Mouse (Mus musculus): ENCODE data around the gene Parp2. TPM values are rescaled to one million over a fixed set of nuclear protein-coding genes. Genes with fewer than 3 reads are reported as not detected.
A peak's percentile ranks its signal among the peaks of the same experiment; 100 is the strongest.
"Not testable (repeated sequence)": the region's sequence is repeated elsewhere in the genome, so short reads cannot be mapped to it uniquely, and the experiment has no call there.

The Parp2 gene
- polyA plus RNA-seq, 1 experiment, result 13.2 TPM

GRCm38 (mm10) chr14:50802843-50803562 lies 4.6 kb upstream of the Parp2 start:
- Histone ChIP-seq H3K27ac (replicated peaks; ENCODE audit: low read depth, low read length) (no peak overlapping the region), H3K4me3 (ENCODE audit: insufficient read depth, low read depth, low read length) (no peak overlapping the region), H3K4me1 (ENCODE audit: control insufficient read depth, insufficient read depth, insufficient read length, low read length) (no peaks in the 10 kb centered on the region)

GRCm38 (mm10) chr14:50804683-50805082 lies 3.0 kb upstream of the Parp2 start:
- Histone ChIP-seq H3K4me1 (ENCODE audit: control insufficient read depth, insufficient read depth, insufficient read length, low read length) (no peaks in the 10 kb centered on the region), H3K27ac (replicated peaks; ENCODE audit: low read depth, low read length) (no peak overlapping the region), H3K4me3 (ENCODE audit: insufficient read depth, low read depth, low read length) (no peak overlapping the region)

- H3K4me1 ChIP-seq (ENCODE audit: control insufficient read depth, insufficient read depth, insufficient read length, low read length); H3K27ac ChIP-seq (replicated peaks; ENCODE audit: low read depth, low read length); H3K4me3 ChIP-seq (ENCODE audit: insufficient read depth, low read depth, low read length): not testable (repeated sequence)
Observed at GRCm38 (mm10) chr14:50806469-50806868, 1.2 kb upstream of the Parp2 start.

GRCm38 (mm10) chr14:50813060-50813459 lies 5.4 kb downstream of the Parp2 start:
- Histone ChIP-seq H3K27ac (replicated peaks; ENCODE audit: low read depth, low read length) (no peak overlapping the region), H3K4me3 (ENCODE audit: insufficient read depth, low read depth, low read length) (no peak overlapping the region), H3K4me1 (ENCODE audit: control insufficient read depth, insufficient read depth, insufficient read length, low read length) (no peaks in the 10 kb centered on the region)

GRCm38 (mm10) chr14:50823240-50823639 lies 15.6 kb downstream of the Parp2 start:
- Histone ChIP-seq H3K4me3 (ENCODE audit: insufficient read depth, low read depth, low read length) (no peak overlapping the region), H3K27ac (replicated peaks; ENCODE audit: low read depth, low read length) (no peak overlapping the region), H3K4me1 (ENCODE audit: control insufficient read depth, insufficient read depth, insufficient read length, low read length) (no peaks in the 10 kb centered on the region)

GRCm38 (mm10) chr14:50824219-50824618 lies 16.6 kb downstream of the Parp2 start:
- no peak overlapping the region for H3K4me3 ChIP-seq (ENCODE audit: insufficient read depth, low read depth, low read length)
- peak overlapping the region; percentile 72 for H3K27ac ChIP-seq (replicated peaks; ENCODE audit: low read depth, low read length)
- H3K4me1 ChIP-seq (ENCODE audit: control insufficient read depth, insufficient read depth, insufficient read length, low read length), result no peaks in the 10 kb centered on the region

GRCm38 (mm10) chr14:50826579-50826978 lies 18.9 kb downstream of the Parp2 start:
- Histone ChIP-seq H3K27ac (replicated peaks; ENCODE audit: low read depth, low read length) (no peak overlapping the region), H3K4me1 (ENCODE audit: control insufficient read depth, insufficient read depth, insufficient read length, low read length) (no peaks in the 10 kb centered on the region), H3K4me3 (ENCODE audit: insufficient read depth, low read depth, low read length) (no peak overlapping the region)

GRCm38 (mm10) chr14:50829878-50830277 lies 22.2 kb downstream of the Parp2 start:
- H3K27ac ChIP-seq (replicated peaks; ENCODE audit: low read depth, low read length), result no peak overlapping the region; the same call in 1 of the 2 replicates
- H3K4me3 ChIP-seq (ENCODE audit: insufficient read depth, low read depth, low read length), result peak overlapping the region; percentile 19
- H3K4me1 ChIP-seq (ENCODE audit: control insufficient read depth, insufficient read depth, insufficient read length, low read length), result no peaks in the 10 kb centered on the region

GRCm38 (mm10) chr14:50833964-50834363 lies 26.3 kb downstream of the Parp2 start:
- H3K4me1 ChIP-seq (ENCODE audit: control insufficient read depth, insufficient read depth, insufficient read length, low read length), result no peaks in the 10 kb centered on the region
- no peak overlapping the region for H3K4me3 ChIP-seq (ENCODE audit: insufficient read depth, low read depth, low read length)
- peak overlapping the region; percentile 9 for H3K27ac ChIP-seq (replicated peaks; ENCODE audit: low read depth, low read length)

GRCm38 (mm10) chr14:50834435-50834834 lies 26.8 kb downstream of the Parp2 start:
- Histone ChIP-seq H3K4me3 (ENCODE audit: insufficient read depth, low read depth, low read length) (no peak overlapping the region), H3K27ac (replicated peaks; ENCODE audit: low read depth, low read length) (peak overlapping the region; percentile 9), H3K4me1 (ENCODE audit: control insufficient read depth, insufficient read depth, insufficient read length, low read length) (no peaks in the 10 kb centered on the region)

GRCm38 (mm10) chr14:50837236-50837635 lies 29.6 kb downstream of the Parp2 start:
- Histone ChIP-seq H3K4me3 (ENCODE audit: insufficient read depth, low read depth, low read length) (no peak overlapping the region), H3K27ac (replicated peaks; ENCODE audit: low read depth, low read length) (no peak overlapping the region), H3K4me1 (ENCODE audit: control insufficient read depth, insufficient read depth, insufficient read length, low read length) (no peaks in the 10 kb centered on the region)

GRCm38 (mm10) chr14:50855788-50856187 lies 48.1 kb downstream of the Parp2 start:
- Histone ChIP-seq H3K4me3 (ENCODE audit: insufficient read depth, low read depth, low read length) (no peak overlapping the region), H3K27ac (replicated peaks; ENCODE audit: low read depth, low read length) (no peak overlapping the region), H3K4me1 (ENCODE audit: control insufficient read depth, insufficient read depth, insufficient read length, low read length) (peaks cover 5% of the 10 kb centered on the region; the same call in 1 of the 2 replicates)

GRCm38 (mm10) chr14:50862641-50863040 lies 55.0 kb downstream of the Parp2 start:
- H3K27ac ChIP-seq (replicated peaks; ENCODE audit: low read depth, low read length), result no peak overlapping the region

GRCm38 (mm10) chr14:50865005-50865404 lies 57.4 kb downstream of the Parp2 start:
- not testable (repeated sequence) for H3K4me1 ChIP-seq (ENCODE audit: control insufficient read depth, insufficient read depth, insufficient read length, low read length); H3K27ac ChIP-seq (replicated peaks; ENCODE audit: low read depth, low read length); H3K4me3 ChIP-seq (ENCODE audit: insufficient read depth, low read depth, low read length)

More at GRCm38 (mm10) chr14:50862641-50863040, 55.0 kb downstream of the Parp2 start:
- H3K4me3 ChIP-seq (ENCODE audit: insufficient read depth, low read depth, low read length), result no peak overlapping the region
- no peaks in the 10 kb centered on the region for H3K4me1 ChIP-seq (ENCODE audit: control insufficient read depth, insufficient read depth, insufficient read length, low read length)

- no peak overlapping the region for H3K4me3 ChIP-seq (ENCODE audit: insufficient read depth, low read depth, low read length)
- no peaks in the 10 kb centered on the region for H3K4me1 ChIP-seq (ENCODE audit: control insufficient read depth, insufficient read depth, insufficient read length, low read length)
- H3K27ac ChIP-seq (replicated peaks; ENCODE audit: low read depth, low read length), result no peak overlapping the region
Observed at GRCm38 (mm10) chr14:50866966-50867365, 59.3 kb downstream of the Parp2 start.

- no peaks in the 10 kb centered on the region for H3K4me1 ChIP-seq (ENCODE audit: control insufficient read depth, insufficient read depth, insufficient read length, low read length)
- H3K4me3 ChIP-seq (ENCODE audit: insufficient read depth, low read depth, low read length), result no peak overlapping the region
- no peak overlapping the region for H3K27ac ChIP-seq (replicated peaks; ENCODE audit: low read depth, low read length)
Observed at GRCm38 (mm10) chr14:50868211-50868610, 60.6 kb downstream of the Parp2 start.
